Mouse (Mus musculus) right cerebral cortex, adult 2 months (tissue): Measurements from ENCODE around the gene Ptbp3.

Experiments used
- DNase-seq, 2 experiments: peaks; one replicate each; pipeline ENCODE4 v3.0.0; 2021 to 2022; ENCODE audit warnings: low spot score in 2 of 2

The Ptbp3 gene

DNA sequence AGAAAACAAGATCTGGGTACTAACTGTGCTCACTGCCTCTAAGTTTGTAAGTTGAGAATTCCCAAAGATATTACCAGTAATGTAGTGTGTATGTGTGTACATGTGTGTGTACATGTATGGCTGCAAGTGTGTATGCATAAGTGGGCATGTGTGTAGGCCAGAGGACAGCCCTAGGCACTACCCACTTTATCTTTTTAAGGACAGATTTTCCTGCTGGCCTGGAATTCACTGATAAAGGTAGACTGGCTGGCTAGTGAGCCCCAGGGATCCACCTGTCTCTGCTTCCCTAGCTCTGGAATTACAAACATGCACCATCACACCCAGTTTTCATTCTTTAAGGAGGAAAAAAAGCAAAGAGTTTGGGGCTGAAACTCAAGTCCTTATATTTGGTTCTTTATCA, 6.0 kb upstream of the Ptbp3 start:
- DNase-seq: no peak

DNA sequence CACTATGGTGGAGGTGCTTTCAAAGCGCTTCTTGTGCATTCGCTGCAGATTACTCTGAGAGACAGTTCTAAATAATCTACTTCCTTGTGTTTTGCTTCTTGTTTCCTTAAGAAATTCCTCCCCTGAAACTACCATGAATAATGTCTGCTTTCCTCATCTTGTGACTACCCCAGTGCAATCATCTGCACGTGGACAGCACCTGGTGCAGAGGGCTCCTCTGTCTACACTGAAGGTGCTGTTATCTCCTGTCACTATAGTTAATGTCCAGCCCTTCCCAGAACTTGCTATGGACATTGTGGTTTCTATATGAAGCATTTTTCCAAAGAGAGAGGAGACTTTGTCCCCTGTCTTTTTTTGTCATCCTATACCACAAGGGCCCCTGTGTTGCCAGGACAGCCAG, 4.4 kb upstream of the Ptbp3 start:
- DNase-seq: no peak

DNA sequence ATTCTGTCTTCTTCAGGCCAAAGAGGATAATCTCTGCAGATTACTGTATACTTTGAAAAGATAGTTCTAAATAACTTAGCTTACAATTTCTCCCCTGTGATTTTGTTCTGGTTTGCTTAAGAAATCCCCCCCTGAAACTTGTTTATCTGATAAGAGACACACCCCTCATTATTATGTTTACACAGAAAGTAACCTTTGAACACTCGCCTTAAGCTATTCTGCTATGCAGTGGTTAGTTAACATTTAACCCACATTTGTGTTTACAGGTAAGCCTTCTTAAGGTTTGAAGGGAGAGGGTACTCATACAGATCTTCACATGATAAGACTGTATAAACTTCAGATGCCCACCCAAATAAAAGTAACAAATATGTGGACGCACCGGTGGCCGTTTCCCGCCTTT, 3.7 kb upstream of the Ptbp3 start:
- no peak for DNase-seq

DNA sequence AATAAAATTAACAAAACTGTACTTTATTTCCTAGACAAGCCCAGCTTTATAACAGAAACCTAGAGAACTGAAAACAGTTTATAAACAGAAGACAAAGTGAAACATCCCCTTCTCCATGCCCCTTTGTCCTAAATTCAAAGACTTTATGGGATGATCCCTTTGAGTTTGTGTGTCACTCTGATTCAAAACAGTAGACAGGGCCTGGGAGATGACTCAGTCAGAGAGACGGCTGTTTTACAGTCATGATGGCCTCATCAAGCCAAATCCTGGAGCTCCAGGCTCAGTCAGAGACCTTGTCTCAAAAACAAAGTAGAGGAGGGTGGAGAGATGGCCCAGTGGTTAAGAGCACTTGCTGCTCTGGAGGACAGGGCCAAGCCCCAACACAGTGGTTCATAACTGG, 2.7 kb upstream of the Ptbp3 start:
- no peak for DNase-seq

DNA sequence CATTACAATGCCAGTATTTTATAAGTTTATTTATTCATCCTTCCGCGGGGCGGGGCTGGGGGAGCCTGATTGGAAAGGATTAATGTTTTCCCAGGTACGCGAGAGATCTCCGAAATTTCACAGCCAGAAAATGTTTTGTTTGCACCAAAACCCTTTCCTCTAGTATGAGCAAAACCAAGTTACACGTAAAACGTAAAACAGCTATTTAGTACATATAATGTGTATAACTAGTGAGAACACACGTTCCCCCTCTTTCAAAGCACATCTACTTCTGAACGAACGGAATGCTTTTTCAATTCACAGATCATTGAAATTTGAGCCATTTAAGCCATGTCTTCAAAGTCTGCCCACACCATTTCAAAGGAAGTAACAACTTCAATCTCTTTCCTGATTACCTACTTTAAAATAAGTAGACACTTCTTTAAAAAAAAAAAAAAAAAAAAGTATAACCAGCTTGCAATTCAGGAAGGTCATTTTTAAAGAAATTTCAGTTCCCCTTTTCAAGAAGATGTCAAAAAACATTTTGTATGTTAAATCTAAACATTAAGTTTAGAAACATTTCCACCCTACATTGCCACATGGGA, 905 bp upstream of the Ptbp3 start:
- DNase-seq: no peak

DNA sequence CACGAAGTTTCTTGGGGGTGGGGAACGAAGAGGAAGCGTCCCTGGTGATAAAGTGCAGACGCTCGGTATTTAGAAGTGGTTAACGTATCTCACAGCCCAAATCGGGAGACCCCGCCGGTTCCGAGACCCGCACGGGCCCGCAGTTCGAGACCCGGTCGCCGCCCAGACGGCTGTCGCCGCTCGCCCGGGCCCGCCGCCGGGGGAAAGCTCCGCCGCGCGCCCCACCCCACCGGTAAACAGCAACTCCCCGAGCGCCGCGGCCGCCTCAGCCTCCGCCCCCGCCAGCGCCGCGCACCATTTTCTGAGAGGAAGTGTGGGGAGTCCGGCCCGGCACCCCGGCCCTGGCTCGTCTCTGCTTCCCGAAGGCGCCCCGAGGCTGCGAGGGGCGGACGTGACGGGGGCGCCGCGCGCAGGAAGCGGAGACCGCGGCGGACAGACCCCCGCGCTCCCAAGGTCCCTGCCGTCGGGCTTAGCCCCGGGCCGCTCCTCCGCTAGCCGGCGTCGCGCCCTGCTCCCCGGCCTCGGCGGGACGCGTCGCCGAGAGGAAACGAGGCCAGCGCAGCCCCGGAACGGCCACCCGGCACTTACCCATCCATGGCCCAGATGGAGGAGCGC, 497 bp downstream of the Ptbp3 start:
- DNase-seq: peak; percentile 58 to 62

DNA sequence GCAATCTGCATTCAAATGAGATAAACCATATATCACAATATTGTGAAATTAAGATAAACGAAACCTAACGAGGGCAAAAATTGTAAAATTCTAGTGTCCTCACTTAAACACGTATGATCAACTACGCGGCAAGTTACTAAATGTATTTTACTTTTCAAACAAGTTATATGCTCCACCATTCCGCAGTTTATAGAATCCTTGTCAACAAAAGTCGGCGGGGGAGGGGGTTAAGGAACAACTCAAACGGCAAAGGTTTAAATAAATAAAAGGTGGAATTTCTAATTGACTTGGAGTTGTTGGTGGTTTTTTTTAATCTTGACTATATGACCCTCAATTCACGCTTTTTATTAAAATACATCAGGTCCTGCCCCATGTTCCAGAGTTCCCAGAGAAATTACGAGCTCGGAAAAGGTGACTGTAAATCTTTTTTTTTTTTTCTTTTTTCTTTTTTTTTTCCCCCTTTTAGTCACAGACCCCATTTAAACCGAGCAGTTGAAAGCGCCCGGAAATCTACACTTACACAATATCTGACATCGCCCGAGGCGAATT, 1.1 kb downstream of the Ptbp3 start:
- no peak for DNase-seq

DNA sequence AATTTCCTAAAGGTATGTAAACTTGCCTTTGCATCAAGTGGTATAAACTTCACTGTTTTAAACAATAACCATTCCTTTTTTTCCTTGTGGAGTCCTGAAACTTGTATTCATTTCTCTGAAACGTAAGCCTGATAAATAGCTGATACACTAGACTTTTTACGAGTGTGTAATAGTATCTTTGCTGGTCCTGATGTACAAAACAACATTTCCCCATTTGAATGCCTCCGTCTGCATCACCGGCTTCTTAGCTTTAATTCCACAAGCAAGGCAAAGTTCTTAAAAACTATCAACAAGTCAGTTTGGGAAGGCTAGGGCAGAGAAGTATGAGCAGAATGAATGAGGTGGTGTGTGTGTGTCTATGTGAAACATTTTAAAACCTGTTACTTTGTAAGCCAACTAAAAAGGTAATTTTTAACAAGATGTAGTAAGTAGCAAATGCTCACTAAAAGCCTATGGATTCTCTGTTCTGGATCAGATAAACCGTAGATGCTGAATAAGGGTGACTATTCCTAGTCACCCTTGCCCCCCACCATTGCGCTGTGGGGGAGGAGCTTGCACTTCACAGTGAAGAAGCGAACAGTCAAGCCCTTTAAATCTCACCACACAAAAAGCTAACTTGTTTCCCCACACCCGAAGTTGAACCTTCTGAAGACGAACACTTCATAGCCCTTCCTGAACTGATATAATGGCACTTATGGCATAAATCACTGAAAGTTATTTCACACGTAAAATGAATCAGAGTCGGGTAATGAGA, 1.9 kb downstream of the Ptbp3 start:
- peak in 1 of 2 experiments; percentile 17 for DNase-seq

DNA sequence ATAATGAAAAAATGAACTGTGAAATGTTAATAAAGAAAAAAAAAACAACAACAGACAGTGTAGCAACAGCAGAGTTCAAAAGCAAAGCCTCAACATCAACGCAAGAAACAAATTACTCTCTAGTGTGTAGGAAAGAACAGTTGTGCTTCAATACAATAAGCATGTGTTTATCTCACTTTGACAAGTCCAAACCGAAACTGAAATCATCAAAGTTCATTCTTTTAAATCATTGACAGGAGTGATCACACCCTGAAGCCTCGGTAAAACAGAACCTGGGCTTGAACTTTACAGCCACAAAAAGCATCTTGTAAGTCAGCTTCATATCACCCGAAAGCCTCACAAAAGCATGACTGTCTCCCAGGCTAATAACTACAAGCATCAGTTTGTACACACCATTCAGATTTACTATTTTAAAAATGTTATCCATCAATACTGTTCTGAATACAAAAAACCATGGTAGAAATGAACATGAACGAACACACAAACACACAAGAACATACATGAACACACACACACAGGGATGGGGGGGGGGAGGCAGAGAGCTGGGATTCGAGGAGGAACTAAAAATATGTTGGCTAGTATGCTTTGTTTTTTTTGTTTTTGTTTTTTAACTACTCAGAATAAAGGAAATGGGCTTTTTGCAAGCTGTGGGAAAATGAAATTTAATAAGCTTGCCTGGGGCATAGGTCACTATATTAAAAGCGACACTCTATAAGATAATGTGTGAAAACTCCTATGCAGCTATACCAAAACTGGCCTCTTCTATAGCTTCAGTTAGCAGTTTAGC, 2.7 kb downstream of the Ptbp3 start:
- DNase-seq: no peak

DNA sequence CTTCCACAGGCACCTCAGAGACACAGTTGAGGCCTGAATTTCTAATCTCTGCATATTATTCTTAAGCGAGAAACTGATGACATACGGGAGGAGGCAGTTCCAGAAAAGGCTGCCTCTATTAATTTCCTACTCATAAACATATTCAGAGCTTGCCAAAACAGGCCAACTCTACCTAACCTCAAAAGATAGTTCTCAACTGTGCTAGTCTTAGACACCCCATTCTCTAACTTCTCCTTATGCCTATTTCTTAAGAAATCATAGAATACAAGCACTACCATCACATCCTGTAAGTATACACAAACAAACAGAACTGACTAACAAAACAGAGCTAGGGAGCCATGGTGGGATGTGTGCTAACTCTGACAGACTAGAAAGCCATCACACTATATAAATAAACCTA, 4.5 kb downstream of the Ptbp3 start:
- DNase-seq: no peak

DNA sequence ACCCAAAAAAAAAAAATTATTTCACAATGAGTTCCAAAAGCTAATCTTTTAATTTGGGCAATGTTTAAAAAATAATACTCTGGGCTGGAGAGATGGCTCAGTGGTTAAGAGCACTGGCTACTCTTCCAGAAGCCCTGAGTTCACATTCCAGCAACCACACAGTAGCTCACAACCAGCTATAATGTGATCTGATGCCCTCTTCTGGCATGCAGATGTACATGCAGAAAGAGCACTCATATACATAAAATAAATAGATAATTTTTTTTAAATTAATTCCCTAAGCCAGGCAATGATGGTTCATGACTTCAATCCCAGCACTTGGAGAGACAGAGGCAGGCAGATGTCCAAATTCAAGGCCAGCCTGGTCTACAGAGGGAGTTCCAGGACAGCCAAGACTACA, 6.2 kb downstream of the Ptbp3 start:
- no peak for DNase-seq

DNA sequence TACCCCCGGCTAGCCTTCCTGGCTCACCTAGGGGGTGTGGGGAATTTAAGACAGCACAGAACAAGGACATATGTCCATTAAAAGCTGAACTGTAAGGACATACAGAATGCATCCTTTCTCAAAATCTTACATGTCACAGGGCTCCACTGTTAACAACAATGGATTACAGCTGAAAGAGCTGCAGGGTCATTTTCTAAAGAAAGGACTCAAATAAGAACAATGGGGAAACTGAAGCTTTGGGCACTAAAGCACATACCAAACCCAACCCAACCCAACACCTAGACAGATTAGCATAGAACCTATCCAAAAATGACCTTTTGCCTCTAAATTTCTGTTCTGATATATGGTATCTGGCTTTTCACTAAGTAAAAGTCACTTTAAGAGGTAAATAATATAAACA, 12.9 kb downstream of the Ptbp3 start:
- DNase-seq: no peak

DNA sequence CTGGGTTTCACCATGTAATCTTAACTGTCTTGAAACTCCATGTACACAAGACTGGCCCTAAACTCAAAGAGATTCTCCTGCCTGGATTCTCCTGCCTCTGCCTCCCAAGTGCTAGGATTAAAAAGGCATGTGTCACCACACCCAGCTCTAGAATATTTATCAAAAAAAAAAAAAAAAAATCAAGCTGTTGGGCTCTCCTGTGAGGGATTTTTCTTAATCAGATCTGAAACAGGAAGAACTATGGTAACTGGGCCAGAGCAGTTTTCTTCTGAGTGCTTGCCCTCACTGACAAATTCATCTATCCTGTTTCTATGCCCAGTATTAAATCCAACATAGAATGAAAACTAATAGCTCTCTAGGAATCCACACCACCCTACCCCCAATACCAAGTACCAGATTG, 13.5 kb downstream of the Ptbp3 start:
- no peak for DNase-seq

DNA sequence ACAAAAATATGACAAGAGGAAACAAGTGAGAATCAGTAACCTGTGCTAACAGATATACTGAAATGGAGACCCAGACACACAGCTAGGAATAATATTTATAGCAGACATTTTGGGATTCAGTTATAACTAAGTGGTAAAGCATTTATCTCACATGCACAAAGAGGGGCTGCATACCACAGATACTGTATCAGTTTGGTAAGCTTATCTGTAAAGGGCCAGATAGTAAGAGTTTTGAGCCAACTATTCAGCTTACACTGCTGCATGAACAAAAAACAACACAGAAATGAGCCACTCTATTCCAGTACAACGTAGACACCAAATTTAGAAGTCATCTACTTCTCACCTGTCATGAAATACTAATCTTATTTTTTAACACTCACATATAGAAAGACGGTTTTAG, 15.9 kb downstream of the Ptbp3 start:
- no peak for DNase-seq

DNA sequence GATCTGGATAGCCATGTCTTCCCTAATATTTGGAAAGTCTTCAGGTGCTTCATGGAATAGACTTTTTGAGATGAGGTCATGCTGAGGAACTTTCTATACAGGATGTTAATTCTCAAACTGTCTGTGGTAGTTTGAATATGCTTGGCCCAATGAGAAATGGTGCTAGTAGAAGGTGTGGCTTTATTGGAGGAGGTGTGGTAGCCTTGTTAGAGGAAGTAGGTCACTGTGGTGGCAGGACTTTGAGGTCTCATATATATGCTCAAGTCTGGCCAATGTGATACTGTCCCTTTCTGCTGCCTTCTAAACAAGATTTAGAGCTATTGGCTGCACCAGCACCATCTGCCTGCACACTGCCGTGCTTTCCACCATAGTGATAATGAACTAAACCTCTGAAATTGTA, 18.0 kb downstream of the Ptbp3 start:
- DNase-seq: no peak

DNA sequence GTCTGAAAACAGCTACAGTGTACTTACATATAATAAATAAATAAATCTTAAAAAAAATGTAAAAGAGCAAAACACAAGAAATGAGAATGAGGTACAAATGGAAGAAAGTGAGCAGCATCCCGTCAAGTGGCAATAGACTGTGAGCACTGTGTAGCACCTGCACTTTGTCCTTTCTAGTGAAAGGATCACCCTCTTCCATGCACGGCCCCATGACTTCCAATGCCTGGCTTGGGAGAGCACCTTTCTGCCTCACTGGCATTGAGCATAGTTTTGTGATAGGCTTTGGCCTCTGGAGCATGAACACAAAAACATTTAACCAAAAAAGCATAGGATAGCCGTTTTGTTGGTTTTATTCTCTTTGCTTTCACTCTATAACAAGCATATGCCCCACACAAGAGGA, 21.7 kb downstream of the Ptbp3 start:
- no peak for DNase-seq

DNA sequence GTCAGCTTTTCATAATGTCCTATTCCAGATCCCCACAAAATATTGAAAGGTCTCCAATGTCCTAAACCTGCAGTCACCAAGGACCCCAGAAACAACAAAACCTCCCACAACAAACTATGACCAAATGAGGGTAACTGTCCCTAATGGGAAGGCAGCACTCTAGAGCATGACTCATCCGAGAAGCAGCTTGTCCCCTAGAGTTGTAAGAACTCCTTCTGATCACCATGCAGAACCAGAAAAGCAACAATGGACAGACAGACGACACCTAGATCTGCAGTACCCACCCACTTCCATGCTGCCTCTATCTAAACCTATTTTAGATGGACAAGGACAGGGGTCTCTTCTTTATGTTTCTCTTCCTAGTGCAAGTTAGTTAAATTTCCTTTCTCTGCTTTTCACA, 22.4 kb downstream of the Ptbp3 start:
- no peak for DNase-seq

DNA sequence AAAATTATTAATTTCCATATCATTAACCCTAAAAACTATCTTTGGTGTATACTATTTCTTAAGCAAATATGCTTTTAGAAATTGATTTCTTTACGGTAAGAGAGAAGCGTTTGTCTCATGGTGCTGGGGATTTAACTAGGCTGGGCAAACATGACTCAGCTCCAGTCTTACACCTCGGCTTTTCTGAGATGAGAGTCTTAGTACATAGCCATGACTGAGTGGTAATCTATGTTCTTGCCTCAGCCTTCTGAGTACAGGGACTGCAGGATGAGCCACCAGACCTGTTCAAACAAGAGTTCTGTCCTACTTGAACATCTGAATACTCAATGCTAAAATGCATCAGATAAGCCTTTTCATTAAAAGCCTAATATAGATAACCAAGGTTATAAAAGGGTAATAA, 24.3 kb downstream of the Ptbp3 start:
- DNase-seq: no peak

DNA sequence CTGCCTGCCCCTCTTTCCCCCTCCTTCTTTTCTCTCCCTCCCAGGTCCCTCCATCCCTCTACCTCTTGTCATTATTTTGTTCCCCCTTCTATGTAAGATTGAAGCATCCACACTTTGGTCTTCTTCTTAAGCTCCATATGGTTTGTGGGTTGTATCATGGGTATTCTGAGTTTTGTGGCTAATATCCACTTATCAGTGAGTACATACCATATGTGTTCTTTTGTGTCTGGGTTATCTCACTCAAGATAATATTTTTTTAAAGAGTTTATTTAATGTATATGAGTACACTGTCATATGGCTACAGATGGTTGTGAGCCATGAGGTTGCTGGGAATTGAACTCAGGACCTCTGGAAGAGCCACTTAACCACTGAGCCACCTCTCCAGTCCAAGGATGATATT, 38.8 kb downstream of the Ptbp3 start:
- DNase-seq: no peak

DNA sequence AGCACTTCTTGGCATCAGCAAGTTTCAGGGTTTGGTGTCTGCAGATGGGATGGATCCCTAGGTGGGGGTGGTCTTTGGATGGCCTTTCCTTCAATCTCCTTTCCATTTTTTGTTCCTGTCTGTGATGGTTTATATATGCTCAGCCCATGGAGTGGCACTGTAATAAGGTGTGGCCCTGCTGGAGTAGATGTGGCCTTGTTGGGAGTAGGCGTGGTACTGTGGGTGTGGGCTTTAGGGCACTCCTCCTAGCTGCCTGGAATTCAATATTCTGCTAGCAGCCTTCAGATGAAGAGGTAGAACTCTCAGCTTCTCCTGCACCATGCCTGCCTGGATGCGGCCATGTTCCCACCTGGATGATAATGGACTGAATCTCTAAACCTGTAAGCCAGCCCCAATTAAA, 39.6 kb downstream of the Ptbp3 start:
- DNase-seq: no peak

DNA sequence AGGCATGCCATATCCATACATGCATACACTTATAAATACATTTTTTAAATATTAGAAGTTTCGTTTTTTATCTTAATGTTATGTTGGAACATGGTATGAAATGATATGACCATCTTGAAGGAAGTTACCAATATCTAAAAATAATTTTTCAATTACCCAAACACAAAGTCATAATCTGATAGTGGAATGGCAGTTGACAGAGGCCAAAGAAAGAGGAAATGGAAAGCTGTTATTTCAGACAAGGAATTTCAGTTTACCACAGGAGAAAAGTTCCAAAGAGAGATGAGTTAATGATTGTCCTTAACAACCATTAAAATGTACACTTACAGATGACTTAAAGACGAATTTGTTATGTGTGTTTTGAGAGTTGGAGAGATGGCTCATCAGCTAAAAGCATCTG, 41.4 kb downstream of the Ptbp3 start:
- DNase-seq: no peak

DNA sequence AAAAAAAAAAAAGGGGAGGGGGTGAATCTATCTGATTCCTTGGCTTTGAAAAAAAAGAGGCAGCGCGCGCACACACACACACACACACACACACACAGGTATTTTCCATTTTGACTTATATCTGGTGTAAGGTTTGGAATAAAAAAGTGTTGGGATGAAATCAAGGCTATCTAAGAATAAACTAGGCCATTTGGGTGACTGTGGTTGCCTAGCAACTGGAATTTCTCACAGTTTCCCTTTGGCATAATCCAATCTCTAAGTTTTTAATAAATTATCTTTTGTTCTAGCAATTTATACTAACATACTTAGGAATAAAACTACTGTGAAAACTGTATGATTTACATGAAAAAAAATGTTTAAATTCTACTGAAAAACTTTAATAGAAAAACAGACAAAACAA, 42.5 kb downstream of the Ptbp3 start:
- DNase-seq: no peak
